Mouse (Mus musculus) forebrain, embryonic 16.5 days (tissue): ENCODE data around the gene Olfr1022. TPM values are rescaled to one million over a fixed set of nuclear protein-coding genes. Genes with fewer than 3 reads are reported as not detected.

Source experiments
- ATAC-seq: fragments of 200-750 bp; cut with Nextera tagmentation; 2 replicates; pipeline ENCODE4 v1.8.0; 2017; ENCODE audit warnings: mild to moderate bottlenecking, moderate library complexity
- H3K27ac ChIP-seq: fragments of 300-500 bp; sonication (generic); 2 replicates; pipeline ENCODE4 v1.5.1; 2014; ENCODE audit warnings: low read length, control low read depth
- H3K27me3 ChIP-seq: fragments of 300-500 bp; sonication (generic); replicated peaks from 2 replicates; pipeline ENCODE4 v1.6.1; 2014; ENCODE audit warnings: low read length; ENCODE audit not compliant: control insufficient read depth, insufficient read depth
- H3K36me3 ChIP-seq: fragments of 300-500 bp; sonication (generic); 2 replicates; pipeline ENCODE4 v1.6.1; 2014; ENCODE audit not compliant: control insufficient read depth, insufficient read depth
- H3K4me1 ChIP-seq: fragments of 300-500 bp; sonication (generic); replicated peaks from 2 replicates; pipeline ENCODE4 v1.6.1; 2014; ENCODE audit warnings: low read length; ENCODE audit not compliant: control insufficient read depth, insufficient read depth
- H3K4me2 ChIP-seq: fragments of 300-500 bp; sonication (generic); 2 replicates; pipeline ENCODE4 v1.6.1; 2014; ENCODE audit warnings: mild to moderate bottlenecking, low read length, control low read depth
- H3K4me3 ChIP-seq: fragments of 300-500 bp; sonication (generic); replicated peaks from 2 replicates; pipeline ENCODE4 v1.5.1; 2014; ENCODE audit warnings: mild to moderate bottlenecking, low read length, control low read depth
- H3K9ac ChIP-seq: fragments of 300-500 bp; sonication (generic); replicated peaks from 2 replicates; pipeline ENCODE4 v1.6.1; 2014; ENCODE audit warnings: low read depth, low read length, control low read depth
- H3K9me3 ChIP-seq: fragments of 300-500 bp; sonication (generic); 2 replicates; pipeline ENCODE4 v1.6.1; 2016; ENCODE audit warnings: low read length; ENCODE audit not compliant: control insufficient read depth
- WGBS: fragments of 180-500 bp; shearing (Covaris S2); extraction: QIAGEN DNeasy Blood & Tissue Kit; methylation state at CpG from one replicate; pipeline ENCODE4 v1.1.7; 2014; 5-methylcytosine and 5-hydroxymethylcytosine counted together
- polyA plus RNA-seq: library from polyadenylated mRNA; unstranded; fragments of >200 nt; fragmentation: Nextera tagmentation; extraction: Ambion mirVana; gene quantifications from 2 replicates; pipeline ENCODE4 v1.2.1, GENCODE M21; 2015

The Olfr1022 gene
- polyA plus RNA-seq, result not detected in 2 replicates

- Histone ChIP-seq H3K4me2 (no peak within 1 kb of the TSS), H3K4me3 (no peak within 1 kb of the TSS), H3K36me3 (no peaks in the 10 kb centered on the region), H3K9me3 (no peaks in the 10 kb centered on the region), H3K9ac (no peak within 1 kb of the TSS), H3K4me1 (no peaks in the 10 kb centered on the region), H3K27ac (no peak within 1 kb of the TSS), H3K27me3 (no peaks in the 10 kb centered on the region)
- WGBS, result 57% methylated on average over 2 of the region's 2 CpGs
- no peak for ATAC-seq
Measured at GRCm38 (mm10) chr2:85868294-85868693, at the start of gene Olfr1022. Olfr1022 (plus strand) TSS chr2:85868594.

- H3K27ac ChIP-seq, result no peak within 1 kb of the TSS
- no peak within 1 kb of the TSS for H3K9ac ChIP-seq
- no peak for ATAC-seq
- H3K36me3 ChIP-seq, result no peaks in the 10 kb centered on the region
- no peak within 1 kb of the TSS for H3K4me2 ChIP-seq
- no peaks in the 10 kb centered on the region for H3K4me1 ChIP-seq
- no peak within 1 kb of the TSS for H3K4me3 ChIP-seq
- no peaks in the 10 kb centered on the region for H3K9me3 ChIP-seq
- no peaks in the 10 kb centered on the region for H3K27me3 ChIP-seq
Measured at GRCm38 (mm10) chr2:85845383-85845782, 23.0 kb upstream of the Olfr1022 start, which contains the start of gene Olfr1019. Olfr1019 (minus strand) TSS chr2:85845483.

- Histone ChIP-seq H3K4me3 (no peak within 1 kb of the TSS), H3K9ac (no peak within 1 kb of the TSS), H3K27me3 (no peaks in the 10 kb centered on the region), H3K4me2 (no peak within 1 kb of the TSS), H3K27ac (no peak within 1 kb of the TSS), H3K9me3 (no peaks in the 10 kb centered on the region), H3K4me1 (no peaks in the 10 kb centered on the region), H3K36me3 (no peaks in the 10 kb centered on the region)
- 84% methylated on average over 1 of the region's 1 CpGs for WGBS
- ATAC-seq, result no peak
Measured at GRCm38 (mm10) chr2:85846730-85847129, 21.7 kb upstream of the Olfr1022 start, which contains the start of gene Olfr1020. Olfr1020 (plus strand) TSS chr2:85847030.

- H3K36me3 ChIP-seq, result no peaks in the 10 kb centered on the region
- H3K9me3 ChIP-seq, result no peaks in the 10 kb centered on the region
- WGBS, result 78% methylated on average over 2 of the region's 2 CpGs
Measured at GRCm38 (mm10) chr2:85885340-85885739, 16.9 kb downstream of the Olfr1022 start, which contains the start of gene Olfr1023. Olfr1023 (plus strand) TSS chr2:85885640.

GRCm38 (mm10) chr2:85904952-85905351 lies 36.6 kb downstream of the Olfr1022 start, which contains the start of gene Olfr1024:
Olfr1024 (minus strand) TSS chr2:85905052.
- Histone ChIP-seq H3K4me1 (no peaks in the 10 kb centered on the region), H3K9me3 (no peaks in the 10 kb centered on the region), H3K27ac (no peak within 1 kb of the TSS), H3K4me3 (no peak within 1 kb of the TSS), H3K36me3 (no peaks in the 10 kb centered on the region), H3K4me2 (no peak within 1 kb of the TSS), H3K9ac (no peak within 1 kb of the TSS), H3K27me3 (no peaks in the 10 kb centered on the region)
- WGBS, result 92% methylated on average over 3 of the region's 3 CpGs
- ATAC-seq, result no peak

More at GRCm38 (mm10) chr2:85885340-85885739, 16.9 kb downstream of the Olfr1022 start, which contains the start of gene Olfr1023:
- no peak for ATAC-seq
- no peaks in the 10 kb centered on the region for H3K4me1 ChIP-seq
- H3K27ac ChIP-seq, result no peak within 1 kb of the TSS
- no peak within 1 kb of the TSS for H3K9ac ChIP-seq
- no peaks in the 10 kb centered on the region for H3K27me3 ChIP-seq
- H3K4me2 ChIP-seq, result no peak within 1 kb of the TSS
- no peak within 1 kb of the TSS for H3K4me3 ChIP-seq

GRCm38 (mm10) chr2:85913197-85913596 lies 44.8 kb downstream of the Olfr1022 start:
- H3K4me1 ChIP-seq, result no peaks in the 10 kb centered on the region
- ATAC-seq, result peak; percentile 40

GRCm38 (mm10) chr2:85914893-85915292 lies 46.5 kb downstream of the Olfr1022 start, which contains the start of gene Olfr1025-ps1:
Olfr1025-ps1 (plus strand) TSS chr2:85915193.
- Histone ChIP-seq H3K4me2 (no peak within 1 kb of the TSS), H3K4me3 (no peak within 1 kb of the TSS), H3K9me3 (no peaks in the 10 kb centered on the region), H3K27me3 (no peaks in the 10 kb centered on the region), H3K9ac (no peak within 1 kb of the TSS), H3K36me3 (no peaks in the 10 kb centered on the region), H3K27ac (no peak within 1 kb of the TSS), H3K4me1 (no peaks in the 10 kb centered on the region)
- no peak for ATAC-seq
- 46% methylated on average over 1 of the region's 1 CpGs for WGBS

More at GRCm38 (mm10) chr2:85913197-85913596, 44.8 kb downstream of the Olfr1022 start:
- H3K36me3 ChIP-seq, result no peaks in the 10 kb centered on the region
- no peak overlapping the region for H3K4me2 ChIP-seq
- H3K27me3 ChIP-seq, result no peaks in the 10 kb centered on the region
- no peaks in the 10 kb centered on the region for H3K9me3 ChIP-seq
- H3K4me3 ChIP-seq, result no peak overlapping the region
- no peak overlapping the region for H3K9ac ChIP-seq
- H3K27ac ChIP-seq, result no peak overlapping the region

Other genes with a start within 250 kb of the Olfr1022 start
- not detected in 2 replicates for gene Olfr1002, start 217.9 kb upstream of the Olfr1022 start, polyA plus RNA-seq
- gene Olfr154, start 204.1 kb upstream of the Olfr1022 start, polyA plus RNA-seq, result not detected in 2 replicates
- not detected in 2 replicates for gene Olfr1006, start 189.8 kb upstream of the Olfr1022 start, polyA plus RNA-seq
- not detected in 2 replicates for gene Olfr1008, start 179.2 kb upstream of the Olfr1022 start, polyA plus RNA-seq
- not detected in 2 replicates for gene Olfr1009, start 153.2 kb upstream of the Olfr1022 start, polyA plus RNA-seq
- gene Olfr1012, start 105.8 kb upstream of the Olfr1022 start, polyA plus RNA-seq, result not detected in 2 replicates
- gene Olfr1013, start 101.5 kb upstream of the Olfr1022 start, polyA plus RNA-seq, result not detected in 2 replicates
- not detected in 2 replicates for gene Olfr1014, start 95.9 kb upstream of the Olfr1022 start, polyA plus RNA-seq
- gene Olfr1015, start 86.6 kb upstream of the Olfr1022 start, polyA plus RNA-seq, result not detected in 2 replicates
- gene Olfr1016, start 66.0 kb upstream of the Olfr1022 start, polyA plus RNA-seq, result not detected in 2 replicates
- gene Olfr1018, start 50.1 kb upstream of the Olfr1022 start, polyA plus RNA-seq, result not detected in 2 replicates
- not detected in 2 replicates for gene Olfr1019, start 23.1 kb upstream of the Olfr1022 start, polyA plus RNA-seq
- not detected in 2 replicates for gene Olfr1020, start 21.6 kb upstream of the Olfr1022 start, polyA plus RNA-seq
- not detected in 2 replicates for gene Olfr1023, start 17.0 kb downstream of the Olfr1022 start, polyA plus RNA-seq
- not detected in 2 replicates for gene Olfr1024, start 36.5 kb downstream of the Olfr1022 start, polyA plus RNA-seq
- not detected in 2 replicates for gene Olfr1025-ps1, start 46.6 kb downstream of the Olfr1022 start, polyA plus RNA-seq
- not detected in 2 replicates for gene Olfr1026, start 53.0 kb downstream of the Olfr1022 start, polyA plus RNA-seq
- not detected in 2 replicates for gene Olfr1028, start 81.8 kb downstream of the Olfr1022 start, polyA plus RNA-seq
- not detected in 2 replicates for gene Olfr1029, start 105.3 kb downstream of the Olfr1022 start, polyA plus RNA-seq
- not detected in 2 replicates for gene Olfr1030, start 110.7 kb downstream of the Olfr1022 start, polyA plus RNA-seq
- gene Olfr1031, start 121.7 kb downstream of the Olfr1022 start, polyA plus RNA-seq, result not detected in 2 replicates
- gene Olfr1032, start 136.9 kb downstream of the Olfr1022 start, polyA plus RNA-seq, result not detected in 2 replicates
- not detected in 2 replicates for gene Olfr1033, start 152.0 kb downstream of the Olfr1022 start, polyA plus RNA-seq
- gene Olfr1034, start 177.3 kb downstream of the Olfr1022 start, polyA plus RNA-seq, result not detected in 2 replicates
- not detected in 2 replicates for gene Olfr1036, start 205.4 kb downstream of the Olfr1022 start, polyA plus RNA-seq
- not detected in 2 replicates for gene Olfr1037, start 218.8 kb downstream of the Olfr1022 start, polyA plus RNA-seq